Mouse (Mus musculus) hindbrain, embryonic 15.5 days (tissue): ENCODE data around the gene Jsrp1. TPM values are rescaled to one million over a fixed set of nuclear protein-coding genes. Genes with fewer than 3 reads are reported as not detected.

Source experiments
- ATAC-seq: fragments of 200-750 bp; cut with Nextera tagmentation; 2 replicates; pipeline ENCODE4 v1.8.0; 2017; ENCODE audit warnings: low read depth, moderate number of reproducible peaks, moderate TSS enrichment; ENCODE audit not compliant: low FRiP score
- H3K27ac ChIP-seq: fragments of 300-500 bp; sonication (generic); replicated peaks from 2 replicates; pipeline ENCODE4 v1.5.1; 2015; ENCODE audit warnings: mild to moderate bottlenecking, inconsistent platforms
- H3K27me3 ChIP-seq: fragments of 300-500 bp; sonication (generic); 2 replicates; pipeline ENCODE4 v1.6.1; 2015; ENCODE audit warnings: control low read depth, inconsistent platforms
- H3K36me3 ChIP-seq: fragments of 300-500 bp; sonication (generic); 2 replicates; pipeline ENCODE4 v1.6.1; 2015; ENCODE audit warnings: control low read depth, inconsistent platforms
- H3K4me1 ChIP-seq: fragments of 300-500 bp; sonication (generic); replicated peaks from 2 replicates; pipeline ENCODE4 v1.6.1; 2015; ENCODE audit warnings: control low read depth, inconsistent platforms
- H3K4me2 ChIP-seq: fragments of 300-500 bp; sonication (generic); 2 replicates; pipeline ENCODE4 v1.6.1; 2015; ENCODE audit warnings: moderate library complexity, mild to moderate bottlenecking, inconsistent platforms
- H3K4me3 ChIP-seq: fragments of 300-500 bp; sonication (generic); 2 replicates; pipeline ENCODE4 v1.5.1; 2015; ENCODE audit warnings: mild to moderate bottlenecking, inconsistent platforms
- H3K9ac ChIP-seq: fragments of 300-500 bp; sonication (generic); 2 replicates; pipeline ENCODE4 v1.6.1; 2015; ENCODE audit warnings: inconsistent platforms
- H3K9me3 ChIP-seq: fragments of 300-500 bp; sonication (generic); 2 replicates; pipeline ENCODE4 v1.6.1; 2016; ENCODE audit warnings: control low read depth, inconsistent platforms
- WGBS: fragments of 180-500 bp; shearing (Covaris S2); methylation state at CpG from one replicate; pipeline ENCODE4 v1.1.7; 2015; 5-methylcytosine and 5-hydroxymethylcytosine counted together
- microRNA counts: library from miRNA; unstranded; fragments of <30 nt; microRNA quantifications from one replicate; lab custom pipeline; 2016
- microRNA-seq: library from miRNA; unstranded; fragments of <30 nt; microRNA quantifications from one replicate; pipeline ENCODE4, GENCODE M21; 2016
- polyA plus RNA-seq: library from polyadenylated mRNA; unstranded; fragments of >200 nt; fragmentation: Nextera tagmentation; extraction: Ambion mirVana; gene quantifications from 2 replicates; pipeline ENCODE4 v1.2.1, GENCODE M21; 2015

Gene Jsrp1
- polyA plus RNA-seq, 1 experiment from 2014 or later, result 0.95 TPM

- Histone ChIP-seq H3K36me3 (peaks cover 21% of the 10 kb centered on the region), H3K27me3 (no peaks in the 10 kb centered on the region), H3K4me1 (peaks cover 28% of the 10 kb centered on the region), H3K27ac (no peak overlapping the region), H3K4me3 (no peak overlapping the region), H3K9me3 (no peaks in the 10 kb centered on the region), H3K4me2 (no peak overlapping the region), H3K9ac (no peak overlapping the region)
- WGBS, result 93% methylated on average over 2 of the region's 2 CpGs
- ATAC-seq, result no peak
Observed at GRCm38 (mm10) chr10:80763502-80763901, 49.8 kb downstream of the Jsrp1 start.

GRCm38 (mm10) chr10:80761821-80762220 lies 51.5 kb downstream of the Jsrp1 start:
- H3K36me3 ChIP-seq, result peaks cover 8% of the 10 kb centered on the region
- H3K4me1 ChIP-seq, result peaks cover 45% of the 10 kb centered on the region
- WGBS, result 72% methylated on average over 3 of the region's 3 CpGs
- no peak overlapping the region for H3K4me3 ChIP-seq
- H3K27ac ChIP-seq, result no peak overlapping the region
- no peaks in the 10 kb centered on the region for H3K9me3 ChIP-seq
- no peaks in the 10 kb centered on the region for H3K27me3 ChIP-seq
- no peak overlapping the region for H3K9ac ChIP-seq
- ATAC-seq, result no peak
- no peak overlapping the region for H3K4me2 ChIP-seq

GRCm38 (mm10) chr10:80760596-80761524 lies 52.4 kb downstream of the Jsrp1 start:
- H3K4me3 ChIP-seq, result no peak overlapping the region
- H3K9me3 ChIP-seq, result no peaks in the 10 kb centered on the region
- H3K4me1 ChIP-seq, result peaks cover 54% of the 10 kb centered on the region
- H3K27me3 ChIP-seq, result no peaks in the 10 kb centered on the region
- no peak overlapping the region for H3K27ac ChIP-seq
- no peak overlapping the region for H3K4me2 ChIP-seq
- ATAC-seq, result no peak
- no peak overlapping the region for H3K9ac ChIP-seq
- WGBS, result 90% methylated on average over 4 of the region's 4 CpGs
- no peaks in the 10 kb centered on the region for H3K36me3 ChIP-seq

- no peak overlapping the region for H3K4me3 ChIP-seq
- H3K9me3 ChIP-seq, result no peaks in the 10 kb centered on the region
- no peak for ATAC-seq
- H3K27ac ChIP-seq, result no peak overlapping the region
- WGBS, result 91% methylated on average over 7 of the region's 7 CpGs
- H3K4me1 ChIP-seq, result peaks cover 62% of the 10 kb centered on the region
- no peaks in the 10 kb centered on the region for H3K27me3 ChIP-seq
- H3K36me3 ChIP-seq, result no peaks in the 10 kb centered on the region
- H3K9ac ChIP-seq, result no peak overlapping the region
- H3K4me2 ChIP-seq, result no peak overlapping the region
Observed at GRCm38 (mm10) chr10:80758651-80759050, 54.6 kb downstream of the Jsrp1 start.

MicroRNAs within 50 kb of the gene (microRNA counts, 519-probe panel; counts per million panel counts)
- microRNA mmu-miR-1982 (lab: Ali Mortazavi, UCI), result not detected

Small RNA genes within 50 kb of the gene (microRNA-seq; reads per million reads assigned to microRNA genes)
- 1.5 reads per million for gene Mir1982

Other genes starting within 250 kb of the Jsrp1 start
- 6.3 and 6.7 TPM in 2 replicates for gene Klf16, start 236.2 kb downstream of the Jsrp1 start, polyA plus RNA-seq
- gene Abhd17a, start 223.2 kb downstream of the Jsrp1 start, polyA plus RNA-seq, result 134 and 159 TPM in 2 replicates
- 64.2 and 71.6 TPM in 2 replicates for gene Scamp4, start 210.6 kb downstream of the Jsrp1 start, polyA plus RNA-seq
- 4.8 and 5.4 TPM in 2 replicates for gene Adat3, start 210.6 kb downstream of the Jsrp1 start, polyA plus RNA-seq
- 3.4 and 4.1 TPM in 2 replicates for gene Gm49322, start 207.5 kb downstream of the Jsrp1 start, polyA plus RNA-seq
- 109 and 127 TPM in 2 replicates for gene Csnk1g2, start 190.7 kb downstream of the Jsrp1 start, polyA plus RNA-seq
- 83.6 and 93.2 TPM in 2 replicates for gene Btbd2, start 156.4 kb downstream of the Jsrp1 start, polyA plus RNA-seq
- gene Mknk2, start 135.4 kb downstream of the Jsrp1 start, polyA plus RNA-seq, result 56.7 and 61.0 TPM in 2 replicates
- gene Mob3a, start 111.5 kb downstream of the Jsrp1 start, polyA plus RNA-seq, result 57.5 and 60.2 TPM in 2 replicates
- gene Izumo4, start 111.3 kb downstream of the Jsrp1 start, polyA plus RNA-seq, result 39.2 and 46.1 TPM in 2 replicates
- 109 and 120 TPM in 2 replicates for gene Ap3d1, start 71.2 kb downstream of the Jsrp1 start, polyA plus RNA-seq
- 18.3 and 21.6 TPM in 2 replicates for gene Dot1l, start 58.3 kb downstream of the Jsrp1 start, polyA plus RNA-seq
- 52.3 and 67.4 TPM in 2 replicates for gene Sf3a2, start 15.3 kb downstream of the Jsrp1 start, polyA plus RNA-seq
- gene Plekhj1, start 14.9 kb downstream of the Jsrp1 start, polyA plus RNA-seq, result 130 and 133 TPM in 2 replicates
- 0.14 and 0.21 TPM in 2 replicates for gene Amh, start 8.3 kb downstream of the Jsrp1 start, polyA plus RNA-seq
- gene Oaz1, start 13.2 kb upstream of the Jsrp1 start, polyA plus RNA-seq, result 1,303 and 1,311 TPM in 2 replicates
- 15.8 and 18.5 TPM in 2 replicates for gene Lingo3, start 30.5 kb upstream of the Jsrp1 start, polyA plus RNA-seq
- gene Lsm7, start 41.7 kb upstream of the Jsrp1 start, polyA plus RNA-seq, result 210 and 228 TPM in 2 replicates
- 76.8 and 87.4 TPM in 2 replicates for gene Sppl2b, start 41.8 kb upstream of the Jsrp1 start, polyA plus RNA-seq
- 0.22 and 0.33 TPM in 2 replicates for gene Tmprss9, start 58.4 kb upstream of the Jsrp1 start, polyA plus RNA-seq
- 329 and 342 TPM in 2 replicates for gene Timm13, start 87.5 kb upstream of the Jsrp1 start, polyA plus RNA-seq
- gene Lmnb2, start 104.7 kb upstream of the Jsrp1 start, polyA plus RNA-seq, result 38.4 and 40.9 TPM in 2 replicates
- gene Gadd45b, start 116.6 kb upstream of the Jsrp1 start, polyA plus RNA-seq, result 6.9 and 8.5 TPM in 2 replicates
- 19.1 and 21.4 TPM in 2 replicates for gene Gng7, start 201.4 kb upstream of the Jsrp1 start, polyA plus RNA-seq
- gene Diras1, start 212.2 kb upstream of the Jsrp1 start, polyA plus RNA-seq, result 71.6 and 81.6 TPM in 2 replicates
- gene Slc39a3, start 223.9 kb upstream of the Jsrp1 start, polyA plus RNA-seq, result 46.3 and 53.0 TPM in 2 replicates
- gene Sgta, start 246.7 kb upstream of the Jsrp1 start, polyA plus RNA-seq, result 310 and 331 TPM in 2 replicates